Mouse (Mus musculus) layer of hippocampus, postnatal 36 days (tissue): ENCODE measurements around the gene Sgcb. TPM values are rescaled to one million over a fixed set of nuclear protein-coding genes. Genes with fewer than 3 reads are reported as not detected.

ENCODE experiments used
- DNase-seq, 2 experiments: peaks; one replicate each; pipeline ENCODE4 v3.0.0; 2022
- total RNA-seq, 2 experiments: library from RNA; stranded (reverse); gene quantifications; 2 replicates each; pipeline ENCODE4 v1.2.3; 2021

Sgcb gene
- total RNA-seq = 10 to 100 TPM; 48.7 to 51.7 TPM

DNA sequence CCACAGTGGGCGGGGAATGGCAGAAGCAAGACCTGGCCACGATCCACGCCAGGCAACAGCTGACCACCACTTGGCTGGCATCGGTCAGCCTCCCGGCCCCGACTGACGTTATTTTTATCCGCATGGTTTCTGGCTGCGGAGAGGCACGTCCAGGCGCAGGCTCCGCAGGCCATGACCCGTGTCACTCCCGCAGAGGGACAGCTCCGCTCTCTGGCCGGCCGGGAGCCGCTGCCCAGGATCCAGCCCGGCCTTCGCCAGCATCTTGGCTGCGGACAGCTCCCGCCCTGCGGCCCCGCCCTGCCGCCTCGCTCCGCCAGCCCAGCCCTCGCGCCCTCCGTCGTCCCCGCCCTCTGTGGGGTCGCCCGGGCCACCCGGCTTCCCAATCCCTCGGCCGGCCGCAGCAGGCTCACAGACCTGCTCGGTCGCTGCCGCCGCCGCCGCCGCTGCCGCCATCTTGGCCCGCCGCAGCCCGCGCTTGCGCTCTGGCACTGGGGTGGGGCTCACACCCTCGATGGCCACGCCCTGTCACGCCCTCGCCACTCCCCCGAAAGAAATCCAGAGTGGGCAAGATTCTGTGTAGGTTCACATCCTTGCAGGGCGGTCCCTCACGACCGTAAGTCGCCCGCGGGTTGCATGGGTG, at the start of gene Sgcb:
Gene Sgcb, minus strand, starts transcription at position 530 of the 640 bp plus-strand sequence.
- peak; percentile 88 for DNase-seq

DNA sequence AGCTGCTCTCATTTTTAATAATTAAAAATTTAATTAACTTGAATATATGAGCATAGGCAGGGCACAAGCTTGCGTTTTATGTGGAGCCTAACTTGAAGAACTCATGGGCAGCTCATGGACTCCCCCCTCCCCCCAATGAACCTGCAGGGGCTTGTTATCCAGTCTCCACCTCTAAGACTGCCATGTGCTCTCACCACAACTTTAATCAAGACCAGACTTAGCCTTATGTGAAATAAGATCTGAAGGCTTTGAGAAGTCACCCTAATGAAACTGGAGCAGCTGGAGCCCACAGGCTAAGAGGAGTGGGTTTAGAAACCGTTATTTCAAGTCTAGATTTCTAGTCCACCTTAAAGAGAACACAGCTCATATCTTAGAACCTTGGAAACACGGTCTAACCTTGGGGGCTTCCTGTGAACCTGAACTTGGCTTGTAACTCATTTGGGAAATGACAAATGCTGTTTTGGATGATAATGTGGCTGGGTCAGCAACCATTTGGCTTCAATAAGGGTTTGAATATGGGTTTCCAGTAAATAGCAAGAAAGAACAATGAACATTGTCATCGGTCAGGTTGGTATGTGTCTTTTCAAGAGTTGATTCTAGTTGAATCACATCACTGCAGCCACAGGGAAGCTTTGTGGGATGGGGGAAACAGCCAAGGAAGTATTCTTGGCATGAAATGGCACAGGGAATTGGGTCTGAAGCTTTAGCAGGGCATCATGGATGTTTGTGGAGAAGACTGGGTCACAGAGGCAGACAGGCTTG, 46.8 kb upstream of the Sgcb start:
- DNase-seq = no peak

DNA sequence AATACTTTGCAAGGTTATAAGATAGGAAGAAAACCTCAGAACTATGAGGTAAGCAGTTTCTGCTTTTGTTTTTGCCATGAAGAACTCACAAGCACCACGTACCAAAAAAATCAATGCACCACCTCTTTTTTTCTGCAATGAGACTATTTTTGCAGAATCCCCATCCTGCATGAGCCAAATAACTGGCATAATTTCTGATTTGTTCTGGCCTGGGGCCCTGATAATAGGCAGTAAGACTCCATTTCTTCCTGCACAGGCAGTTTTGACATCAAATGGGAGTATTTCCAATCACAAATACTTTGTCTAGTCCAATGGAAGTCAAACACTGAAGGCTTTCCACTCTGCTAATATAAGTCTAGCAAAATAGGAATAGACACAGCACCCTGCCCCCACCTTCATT, 46.2 kb upstream of the Sgcb start:
- no peak for DNase-seq

DNA sequence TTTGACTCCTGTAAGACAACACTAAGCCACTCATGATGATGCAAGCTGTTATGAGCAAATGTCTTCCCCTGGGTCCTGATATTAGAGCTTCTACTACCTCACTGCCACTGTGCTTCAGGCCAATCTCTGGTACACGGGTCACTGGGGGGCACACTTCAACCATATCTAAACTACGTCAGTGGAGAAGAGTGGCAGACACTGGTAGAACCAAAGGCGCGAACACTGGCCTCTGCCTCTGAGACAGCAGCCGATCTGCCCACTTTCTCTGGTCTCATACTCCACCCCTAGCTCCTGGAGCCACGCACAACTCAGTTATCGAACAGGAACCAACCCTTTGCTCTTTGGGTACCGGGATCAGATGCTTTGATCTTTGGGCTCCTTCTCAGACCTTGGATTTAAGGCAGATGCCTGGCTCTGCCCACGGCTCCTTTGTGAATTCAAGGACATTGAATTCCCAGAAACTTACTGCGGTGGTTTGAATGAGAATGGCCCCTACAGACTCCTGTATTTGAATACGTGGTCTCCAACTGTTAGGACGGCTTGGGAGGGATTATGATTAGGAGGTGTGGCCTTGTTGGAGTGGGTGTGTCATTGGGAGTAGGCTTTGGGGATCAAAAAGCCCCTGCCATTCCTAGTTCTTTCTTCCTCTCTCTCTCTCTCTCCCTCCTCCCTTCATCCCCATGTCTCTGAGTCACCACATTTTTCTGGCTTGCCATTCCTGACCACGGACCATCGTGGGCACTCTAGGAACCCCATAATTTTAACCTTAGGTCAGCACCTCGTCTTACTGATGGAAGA, 44.3 kb upstream of the Sgcb start:
- no peak for DNase-seq

DNA sequence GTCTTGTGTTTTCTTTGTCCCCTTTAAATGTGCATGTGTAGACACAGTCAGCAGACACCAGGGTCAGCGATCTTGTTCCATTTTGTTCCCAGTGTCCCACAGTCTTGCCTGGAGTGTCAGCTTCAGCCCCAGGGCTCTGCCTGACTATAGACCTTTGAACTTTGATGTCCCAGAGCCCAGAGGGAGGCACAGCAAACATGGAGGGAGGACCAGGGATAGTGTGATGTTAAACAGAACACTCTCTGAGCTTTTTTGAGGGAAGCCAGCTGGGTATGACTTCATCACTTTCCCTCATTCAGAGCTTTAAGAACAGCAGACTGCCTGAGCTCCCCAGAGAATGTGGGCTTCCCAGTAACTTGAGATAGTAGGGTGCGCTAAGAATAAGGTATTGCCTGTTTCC, 42.6 kb upstream of the Sgcb start:
- DNase-seq = no peak

DNA sequence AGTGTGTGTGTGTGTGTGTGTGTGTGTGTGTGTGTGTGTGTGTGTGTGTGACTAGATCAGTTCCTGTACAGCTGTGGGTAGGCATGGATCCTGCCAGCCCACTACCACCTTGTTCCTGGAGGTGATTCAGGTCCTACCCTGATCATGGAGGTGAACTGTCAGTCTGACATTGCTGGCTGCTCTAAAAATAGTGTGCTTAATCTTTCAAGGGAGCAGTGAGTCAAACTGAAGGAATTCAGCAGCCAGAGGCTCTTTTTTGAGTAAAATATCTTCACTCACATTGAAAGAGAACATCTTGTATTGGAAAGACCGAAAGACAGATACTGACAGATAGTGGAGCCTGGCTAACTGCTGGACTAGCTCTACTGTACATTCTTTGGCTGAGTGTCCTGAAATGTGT, 41.0 kb upstream of the Sgcb start:
- DNase-seq = no peak

DNA sequence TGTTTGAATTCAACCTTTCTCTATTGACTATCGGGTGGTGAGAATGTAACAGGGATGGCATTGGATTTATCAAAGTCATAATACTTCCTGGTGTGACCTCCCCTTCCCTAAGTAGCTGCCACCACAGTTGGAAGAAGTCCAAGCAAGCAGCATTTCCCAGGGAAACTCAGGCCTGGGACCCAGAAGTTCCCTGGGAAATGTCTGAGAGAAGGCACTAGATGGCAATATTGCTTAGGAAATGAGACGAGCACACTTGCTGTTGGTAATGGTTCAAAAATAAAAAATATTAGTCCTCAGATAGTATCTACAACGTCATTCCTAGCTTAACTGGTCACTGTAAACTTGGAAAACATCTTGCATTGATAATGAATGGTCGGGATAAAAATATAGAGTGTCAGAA, 38.6 kb upstream of the Sgcb start:
- no peak for DNase-seq

DNA sequence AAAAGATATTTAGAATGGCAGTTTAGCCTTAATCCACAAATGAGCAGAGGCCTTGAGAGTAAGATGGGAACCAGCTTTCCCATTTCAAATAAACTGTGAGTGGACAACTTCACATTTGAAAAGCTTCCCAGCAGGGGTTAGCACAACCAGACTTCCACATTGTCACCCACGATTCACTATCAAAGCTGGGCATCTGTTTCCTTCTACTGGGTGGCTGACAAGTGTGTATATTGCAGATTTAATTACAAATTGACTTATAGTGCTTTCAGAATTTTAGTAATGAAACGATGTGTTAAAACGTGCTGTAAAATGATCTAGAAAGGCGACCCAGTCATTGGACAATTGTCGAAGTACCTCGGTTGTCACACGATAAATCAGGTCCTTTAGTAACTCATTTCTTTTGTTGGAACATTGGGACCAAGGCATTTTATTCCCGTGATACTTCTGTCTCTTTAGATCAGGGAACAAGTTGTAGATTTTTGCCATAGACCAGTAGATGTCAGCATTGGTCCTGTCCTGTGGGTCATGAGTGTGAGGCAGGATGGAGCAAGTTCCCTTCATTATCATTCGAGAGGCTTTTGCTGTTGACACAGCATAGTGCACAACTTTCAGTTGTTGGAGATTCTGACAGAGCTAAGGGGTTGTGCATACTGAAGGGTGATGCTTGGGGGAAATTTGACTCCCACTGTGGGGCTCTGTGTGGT, 36.3 kb upstream of the Sgcb start:
- no peak for DNase-seq

DNA sequence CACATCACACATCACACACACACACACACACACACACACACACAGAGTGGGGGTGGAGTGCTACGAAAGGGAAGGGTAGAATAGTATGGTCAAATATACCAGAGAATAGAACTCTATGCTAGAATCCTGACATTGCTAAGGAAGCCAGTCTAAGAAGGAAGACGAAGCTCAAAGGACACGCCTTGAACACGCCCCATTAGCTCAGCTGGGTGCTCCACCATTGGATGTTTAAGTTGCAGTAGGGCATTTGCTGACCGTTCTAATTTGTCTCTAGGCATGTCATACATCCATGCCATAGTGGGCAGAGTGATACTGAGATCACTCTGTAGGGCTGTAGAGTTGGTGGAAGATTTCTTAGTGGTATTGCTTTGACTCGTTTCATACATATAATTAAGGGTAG, 35.6 kb upstream of the Sgcb start:
- DNase-seq = no peak

DNA sequence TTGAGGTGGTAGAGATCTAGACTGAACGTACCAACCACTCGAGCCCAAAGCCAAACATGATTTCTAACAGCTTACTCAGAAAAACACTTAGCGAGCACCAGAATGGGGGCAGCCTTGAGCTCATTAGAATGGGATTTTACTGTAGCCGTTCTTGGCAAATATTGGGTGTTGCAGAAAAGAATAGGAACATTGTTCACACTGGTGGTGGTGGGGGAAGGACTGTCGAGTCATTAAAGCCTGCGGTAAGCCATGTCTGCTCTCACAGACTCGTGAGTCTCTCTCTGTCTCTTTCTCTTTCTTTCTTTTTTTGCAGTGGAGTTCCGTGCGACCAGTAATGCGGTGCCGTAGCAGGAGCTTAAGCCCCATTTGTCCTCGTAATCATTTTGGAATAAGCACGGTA, 29.0 kb upstream of the Sgcb start:
- DNase-seq = peak in 1 of 2 experiments; percentile 23

DNA sequence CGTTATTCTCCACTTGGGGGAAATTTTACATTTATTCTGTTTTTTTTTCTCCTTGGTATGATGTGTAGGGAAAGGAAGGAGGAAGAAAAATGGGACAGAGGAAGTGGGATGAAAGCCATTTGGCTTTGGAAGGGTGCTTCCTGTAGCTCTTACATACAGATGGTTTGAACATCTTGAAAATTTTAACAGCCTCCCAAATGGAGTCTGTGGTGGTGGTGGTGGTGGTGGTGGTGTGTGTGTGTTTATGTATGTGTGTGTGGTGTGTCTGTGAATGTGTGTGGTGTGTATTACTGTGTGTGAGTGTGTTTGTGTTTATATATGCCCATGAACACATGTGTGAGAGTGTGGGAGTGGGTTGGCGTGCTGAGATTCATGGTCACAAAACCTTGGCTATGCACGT, 28.0 kb upstream of the Sgcb start:
- no peak for DNase-seq

DNA sequence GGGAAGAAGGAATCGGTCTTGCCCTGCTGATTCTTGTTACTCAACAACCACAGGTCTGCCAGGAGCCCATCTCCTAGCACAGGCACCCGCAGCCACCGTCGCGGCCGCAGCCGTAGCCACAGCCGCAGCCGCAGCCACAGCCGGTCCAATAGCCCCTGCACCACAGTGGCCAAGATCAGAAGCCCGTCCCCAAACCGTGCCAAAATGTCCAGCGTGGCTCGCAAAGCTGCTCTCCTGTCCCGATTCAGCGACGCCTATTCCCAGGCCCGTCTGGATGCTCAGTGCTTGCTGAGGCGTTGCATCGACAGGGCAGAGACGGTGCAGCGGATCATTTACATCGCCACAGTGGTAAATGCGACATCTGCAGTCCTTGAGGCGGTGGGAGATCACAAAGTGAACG, 21.8 kb upstream of the Sgcb start:
- DNase-seq = no peak

DNA sequence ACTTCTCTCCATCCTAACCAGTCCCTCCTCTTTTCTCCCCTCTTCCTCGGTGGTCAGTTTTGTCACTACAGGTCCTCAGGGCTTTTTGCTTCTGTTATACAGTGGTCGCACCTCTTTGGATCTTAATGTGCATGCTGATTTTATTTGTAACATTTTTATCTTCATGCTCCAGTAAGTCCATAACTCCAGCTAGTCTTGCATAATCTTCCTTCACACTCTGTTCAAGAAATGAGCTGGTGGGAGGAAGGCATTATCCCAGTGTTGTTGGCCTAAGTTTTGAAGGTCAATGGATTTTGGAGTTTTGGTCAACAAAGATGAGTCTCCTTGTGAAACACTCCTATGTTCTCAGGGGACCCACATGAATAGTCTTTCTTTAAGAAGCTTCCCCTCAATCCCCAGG, 20.3 kb upstream of the Sgcb start:
- DNase-seq = no peak

DNA sequence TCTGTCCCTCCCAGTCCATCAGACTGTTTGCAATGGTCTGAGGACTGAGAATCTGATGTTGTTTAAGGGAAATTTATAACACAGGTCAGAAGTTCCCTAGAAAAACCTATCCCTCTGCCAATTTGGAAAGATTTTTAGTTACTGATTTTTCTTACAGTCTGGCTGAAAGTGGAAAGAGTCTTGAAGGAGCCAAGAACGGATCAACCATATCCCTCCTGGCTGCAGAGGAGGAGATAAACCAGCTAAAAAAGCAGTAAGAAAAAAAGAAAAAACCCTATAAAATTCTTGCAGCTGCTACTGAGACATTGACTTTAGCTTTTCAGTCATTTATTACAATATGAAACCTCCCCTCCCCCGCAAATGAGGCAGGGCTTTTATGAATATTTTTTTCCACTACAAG, 19.1 kb upstream of the Sgcb start:
- DNase-seq = no peak

DNA sequence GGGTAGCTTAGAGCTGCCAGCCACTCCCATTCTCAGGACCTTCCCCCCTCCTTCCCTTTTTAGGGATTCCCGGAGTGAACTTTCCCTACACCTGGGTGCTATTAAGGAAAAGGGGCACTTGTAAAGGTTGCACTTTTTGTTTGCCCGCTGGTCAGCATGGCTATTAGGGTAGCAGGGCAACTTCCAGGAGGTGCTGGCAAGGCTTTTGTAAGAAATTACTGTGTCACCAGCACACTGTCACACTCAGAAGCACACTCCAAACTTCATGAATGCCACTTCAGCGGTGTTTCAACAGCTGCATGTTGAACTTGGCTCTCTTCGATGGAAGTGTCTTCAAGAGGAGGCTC, 4.2 kb upstream of the Sgcb start:
- no peak for DNase-seq

DNA sequence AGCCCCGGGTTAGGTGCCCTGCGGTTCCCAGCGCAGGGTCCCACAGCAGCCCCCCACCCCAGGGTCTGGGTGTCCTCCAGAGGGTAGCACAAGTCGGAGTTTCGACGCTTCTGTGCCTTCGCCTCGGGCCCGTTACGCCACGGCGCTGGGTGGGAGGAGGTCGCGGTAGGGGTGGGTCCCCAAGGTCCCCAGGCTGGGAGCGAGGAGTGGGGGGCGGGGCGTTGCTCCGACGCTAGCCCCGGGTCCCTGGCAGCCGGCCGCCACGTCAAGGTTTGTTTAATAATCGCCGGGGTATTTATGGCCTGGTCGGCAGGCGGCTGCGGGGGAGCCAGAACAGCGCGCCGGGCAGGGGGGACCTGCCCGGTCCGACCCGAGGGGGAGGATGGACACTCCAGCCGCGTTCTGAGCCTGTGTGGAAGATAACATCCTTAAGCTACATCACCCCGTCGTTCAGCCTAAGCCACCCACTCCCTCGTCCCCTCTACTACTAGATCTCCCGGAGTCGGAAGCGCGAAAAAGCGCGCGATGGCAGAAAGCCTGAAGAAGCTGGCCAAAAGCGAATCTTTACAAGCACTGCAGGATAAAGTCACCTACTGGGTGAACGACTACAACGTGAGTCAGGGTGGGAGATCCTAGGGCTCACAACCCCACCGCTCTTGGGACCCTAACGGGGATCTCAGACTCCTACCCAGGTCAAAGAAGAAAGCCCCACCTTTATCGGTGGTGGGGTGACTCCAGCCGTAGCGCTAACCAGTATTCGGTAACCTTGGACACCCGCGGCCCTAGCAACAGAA, 3.7 kb upstream of the Sgcb start, which contains the start of gene Spata18:
Gene Spata18, plus strand, starts transcription at position 319 of the 794 bp plus-strand sequence.
- no peak for DNase-seq

DNA sequence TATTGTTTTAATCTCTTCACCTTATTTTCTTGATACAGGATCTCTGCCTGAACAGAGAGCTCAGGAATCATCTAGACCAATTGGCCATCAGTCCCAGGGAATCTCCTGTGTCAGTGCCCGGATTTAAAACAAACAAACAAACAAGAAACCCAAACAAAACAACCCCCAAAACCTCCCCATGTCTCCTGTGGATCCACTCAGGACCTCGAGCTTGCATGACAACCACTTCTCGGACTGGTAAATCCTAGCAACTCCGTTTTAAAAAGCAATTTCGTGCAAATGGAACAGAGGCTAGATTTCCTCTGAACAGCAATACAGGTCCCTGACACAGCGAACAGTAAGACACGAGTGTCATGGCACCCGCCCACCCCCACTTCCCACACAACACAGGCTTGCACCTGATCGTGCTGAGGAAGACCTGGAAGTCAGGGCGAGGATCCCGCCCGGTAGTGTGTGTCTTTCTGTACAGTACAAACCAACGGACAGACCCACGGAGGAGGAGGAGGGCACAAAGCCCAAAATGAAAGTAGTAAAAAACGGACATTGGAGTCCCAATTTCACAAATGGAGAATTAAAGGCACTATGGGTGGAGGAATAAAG, 2.9 kb upstream of the Sgcb start:
- no peak for DNase-seq

DNA sequence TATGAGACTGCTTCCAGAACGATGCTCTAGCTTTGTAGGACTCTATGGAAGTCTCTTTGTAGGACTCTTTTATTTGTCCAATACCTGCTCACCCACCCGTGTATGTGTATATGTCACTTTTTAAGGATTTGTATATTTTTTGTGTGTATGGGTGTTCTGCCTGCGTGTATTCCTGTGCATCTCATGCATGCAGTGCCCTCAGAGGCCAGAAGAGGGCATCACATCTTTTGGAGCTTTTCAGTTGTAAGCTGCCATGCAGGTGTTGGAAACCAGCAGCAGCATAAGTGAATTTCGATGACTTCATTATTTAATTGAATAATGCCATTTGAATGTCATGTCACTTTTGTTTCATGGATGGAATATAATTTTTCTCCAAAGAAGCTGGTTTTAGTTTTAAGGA, 5.5 kb downstream of the Sgcb start:
- DNase-seq = no peak

DNA sequence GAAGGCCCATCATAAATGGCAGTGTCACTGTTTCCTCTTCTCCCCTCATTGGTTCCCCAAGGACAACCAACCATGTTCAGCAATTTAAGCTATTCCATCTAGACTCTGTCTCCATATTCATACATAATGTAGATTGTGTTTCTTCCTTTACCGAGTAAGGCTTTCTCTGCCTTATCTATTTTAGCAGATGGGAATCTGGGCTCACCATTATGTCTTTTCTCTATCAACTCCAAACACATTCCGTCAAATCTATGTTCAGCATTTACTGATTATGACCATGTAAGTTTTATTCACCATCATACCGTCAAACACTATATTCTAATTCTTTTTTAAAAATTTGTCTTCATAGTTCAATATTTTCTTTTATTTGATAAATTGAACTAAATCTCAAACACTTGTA, 6.5 kb downstream of the Sgcb start:
- DNase-seq = no peak

DNA sequence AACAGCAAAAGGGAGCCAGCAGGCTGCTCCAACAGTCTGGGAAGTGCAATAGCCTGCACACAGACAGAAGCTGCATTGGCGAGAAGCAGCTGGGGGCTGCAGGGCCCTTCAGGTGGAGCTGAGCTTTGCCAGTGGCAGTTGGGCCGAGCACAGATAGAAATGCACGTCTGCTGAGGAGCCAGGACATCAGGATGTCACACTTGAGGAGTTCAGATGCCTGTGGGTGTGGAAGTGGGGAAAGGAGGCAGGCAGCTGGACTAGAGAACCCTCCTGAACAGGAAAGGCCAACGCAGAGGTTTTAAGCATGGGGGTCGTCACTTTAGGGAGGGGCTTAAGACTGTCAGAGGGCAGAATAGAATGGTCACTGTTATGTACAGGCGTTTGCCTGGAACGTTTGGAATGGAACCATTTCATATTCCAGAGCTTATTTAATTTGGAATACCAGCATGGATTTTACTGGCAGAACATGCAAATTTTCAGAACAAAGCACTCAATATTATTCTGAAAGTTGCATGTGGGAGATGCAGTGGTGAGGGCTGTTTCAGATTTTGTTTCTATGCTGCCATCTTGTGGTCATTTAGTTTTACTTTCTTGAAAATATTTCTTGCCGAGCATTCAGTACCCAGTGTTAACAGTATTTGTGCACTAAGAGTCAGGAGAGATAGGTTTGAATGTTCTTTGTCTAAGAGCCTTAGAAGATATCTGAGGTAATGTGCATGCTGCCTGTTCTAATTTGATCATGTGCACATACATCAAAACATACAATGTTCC, 10.1 kb downstream of the Sgcb start:
- no peak for DNase-seq

DNA sequence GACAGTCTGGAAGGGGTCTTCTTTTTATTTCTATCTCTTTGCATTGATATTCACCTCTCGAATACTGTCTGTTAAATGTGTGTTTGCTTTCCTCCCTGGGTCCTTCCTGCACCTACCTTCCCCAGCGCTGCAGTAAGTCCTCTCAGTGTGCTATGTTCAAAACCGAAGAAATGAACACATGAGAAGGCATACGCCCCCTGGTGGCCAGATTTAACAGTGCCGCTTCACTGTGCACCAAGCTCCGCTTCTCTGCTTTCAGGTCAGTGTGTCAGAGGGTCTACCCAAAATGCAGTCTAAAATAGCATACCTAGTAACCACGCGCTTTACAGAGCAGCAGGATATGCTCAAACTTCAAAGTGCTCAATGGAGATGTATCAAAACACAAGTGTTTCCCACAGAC, 14.4 kb downstream of the Sgcb start:
- DNase-seq = peak; percentile 68 to 71
